Mouse (Mus musculus): ENCODE data around the gene Slc5a5. TPM values are rescaled to one million over a fixed set of nuclear protein-coding genes. Genes with fewer than 3 reads are reported as not detected.

The Slc5a5 gene
- polyA plus RNA-seq, 1 experiment: 1.4 TPM

- 22% methylated on average over 22 of the region's 22 CpGs for WGBS
- H3K27me3 ChIP-seq (ENCODE audit: control insufficient read depth, insufficient read depth, low read length): no peaks in the 10 kb centered on the region
- peak; percentile 91 for DNase-seq
- H3K4me1 ChIP-seq (replicated peaks; ENCODE audit: control insufficient read depth, insufficient read depth, low read length): peaks cover 16% of the 10 kb centered on the region
- no peak overlapping the region for H3K4me3 ChIP-seq (ENCODE audit: control insufficient read depth, insufficient read depth, low read length)
- no peaks in the 10 kb centered on the region for H3K36me3 ChIP-seq (ENCODE audit: control insufficient read depth, insufficient read depth, low read length)
- no peak overlapping the region for H3K27ac ChIP-seq (ENCODE audit: control insufficient read depth, insufficient read depth, low read length)
- TF ChIP-seq POLR2A (IDR thresholded peaks at IDR 0.05; ENCODE audit: control insufficient read depth, extremely low read depth, insufficient read depth, low read length, poor library complexity) (no peak), CTCF (IDR thresholded peaks at IDR 0.05; ENCODE audit: borderline replicate concordance, control insufficient read depth, extremely low read depth, insufficient read depth, low read length, poor library complexity) (peak; percentile 93)
Observed at GRCm38 (mm10) chr8:70841147-70842072, 51.1 kb downstream of the Slc5a5 start.

GRCm38 (mm10) chr8:70840590-70840989 lies 52.0 kb downstream of the Slc5a5 start:
- DNase-seq: no peak
- whole genome bisulfite sequencing: 69% methylated on average over 10 of the region's 10 CpGs

GRCm38 (mm10) chr8:70839408-70840351 lies 52.9 kb downstream of the Slc5a5 start, which contains the start of gene Arrdc2:
Gene Arrdc2 (minus strand): TSS chr8:70839720.
- TF ChIP-seq POLR2A (IDR thresholded peaks at IDR 0.05; ENCODE audit: control insufficient read depth, extremely low read depth, insufficient read depth, low read length, poor library complexity) (peak; percentile 99), CTCF (IDR thresholded peaks at IDR 0.05; ENCODE audit: borderline replicate concordance, control insufficient read depth, extremely low read depth, insufficient read depth, low read length, poor library complexity) (peak; percentile 28; the same call in 1 of the 2 replicates)
- H3K4me3 ChIP-seq (ENCODE audit: control insufficient read depth, insufficient read depth, low read length): peak within 1 kb of the TSS; percentile 73
- H3K4me1 ChIP-seq (replicated peaks; ENCODE audit: control insufficient read depth, insufficient read depth, low read length): peaks cover 16% of the 10 kb centered on the region
- H3K27ac ChIP-seq (ENCODE audit: control insufficient read depth, insufficient read depth, low read length): peak within 1 kb of the TSS; percentile 83
- no peaks in the 10 kb centered on the region for H3K36me3 ChIP-seq (ENCODE audit: control insufficient read depth, insufficient read depth, low read length)
- DNase-seq: peak; percentile 98
- WGBS: 2% methylated on average over 55 of the region's 55 CpGs
- H3K27me3 ChIP-seq (ENCODE audit: control insufficient read depth, insufficient read depth, low read length): no peaks in the 10 kb centered on the region

More at GRCm38 (mm10) chr8:70840590-70840989, 52.0 kb downstream of the Slc5a5 start:
- Histone ChIP-seq H3K36me3 (ENCODE audit: control insufficient read depth, insufficient read depth, low read length) (no peaks in the 10 kb centered on the region), H3K4me3 (ENCODE audit: control insufficient read depth, insufficient read depth, low read length) (no peak overlapping the region), H3K27ac (ENCODE audit: control insufficient read depth, insufficient read depth, low read length) (no peak overlapping the region), H3K27me3 (ENCODE audit: control insufficient read depth, insufficient read depth, low read length) (no peaks in the 10 kb centered on the region), H3K4me1 (replicated peaks; ENCODE audit: control insufficient read depth, insufficient read depth, low read length) (peaks cover 16% of the 10 kb centered on the region)
- TF ChIP-seq CTCF (IDR thresholded peaks at IDR 0.05; ENCODE audit: borderline replicate concordance, control insufficient read depth, extremely low read depth, insufficient read depth, low read length, poor library complexity): no peak
- TF ChIP-seq POLR2A (IDR thresholded peaks at IDR 0.05; ENCODE audit: control insufficient read depth, extremely low read depth, insufficient read depth, low read length, poor library complexity): no peak

- DNase-seq: no peak
- Histone ChIP-seq H3K36me3 (ENCODE audit: control insufficient read depth, insufficient read depth, low read length) (no peaks in the 10 kb centered on the region), H3K27ac (ENCODE audit: control insufficient read depth, insufficient read depth, low read length) (peak overlapping the region; percentile 83), H3K27me3 (ENCODE audit: control insufficient read depth, insufficient read depth, low read length) (no peaks in the 10 kb centered on the region), H3K4me3 (ENCODE audit: control insufficient read depth, insufficient read depth, low read length) (peak overlapping the region; percentile 73), H3K4me1 (replicated peaks; ENCODE audit: control insufficient read depth, insufficient read depth, low read length) (peaks cover 17% of the 10 kb centered on the region)
- 2% methylated on average over 66 of the region's 66 CpGs for WGBS
- TF ChIP-seq CTCF (IDR thresholded peaks at IDR 0.05; ENCODE audit: borderline replicate concordance, control insufficient read depth, extremely low read depth, insufficient read depth, low read length, poor library complexity): no peak; the same call in 1 of the 2 replicates
- TF ChIP-seq POLR2A (IDR thresholded peaks at IDR 0.05; ENCODE audit: control insufficient read depth, extremely low read depth, insufficient read depth, low read length, poor library complexity): no peak
Observed at GRCm38 (mm10) chr8:70838654-70839407, 53.7 kb downstream of the Slc5a5 start.

GRCm38 (mm10) chr8:70836666-70837065 lies 55.9 kb downstream of the Slc5a5 start:
- Histone ChIP-seq H3K4me3 (ENCODE audit: control insufficient read depth, insufficient read depth, low read length) (no peak overlapping the region), H3K36me3 (ENCODE audit: control insufficient read depth, insufficient read depth, low read length) (no peaks in the 10 kb centered on the region), H3K4me1 (replicated peaks; ENCODE audit: control insufficient read depth, insufficient read depth, low read length) (peaks cover 31% of the 10 kb centered on the region), H3K27ac (ENCODE audit: control insufficient read depth, insufficient read depth, low read length) (no peak overlapping the region), H3K27me3 (ENCODE audit: control insufficient read depth, insufficient read depth, low read length) (no peaks in the 10 kb centered on the region)
- TF ChIP-seq POLR2A (IDR thresholded peaks at IDR 0.05; ENCODE audit: control insufficient read depth, extremely low read depth, insufficient read depth, low read length, poor library complexity): no peak
- TF ChIP-seq CTCF (IDR thresholded peaks at IDR 0.05; ENCODE audit: borderline replicate concordance, control insufficient read depth, extremely low read depth, insufficient read depth, low read length, poor library complexity): no peak
- DNase-seq: no peak
- 95% methylated on average over 12 of the region's 12 CpGs for WGBS

All from thymus, adult 2 months (tissue).